Mouse (Mus musculus) cerebellum, postnatal 14 days (tissue): ENCODE results near the gene Tgfbr3.
"Not testable (repeated sequence)": the region's sequence is repeated elsewhere in the genome, so short reads cannot be mapped to it uniquely, and the experiment has no call there.

Experiments
- DNase-seq, 2 experiments: peaks; one replicate each; pipeline ENCODE4 v3.0.0; 2021; ENCODE audit warnings: mixed read lengths in 2 of 2

Tgfbr3 gene

DNA sequence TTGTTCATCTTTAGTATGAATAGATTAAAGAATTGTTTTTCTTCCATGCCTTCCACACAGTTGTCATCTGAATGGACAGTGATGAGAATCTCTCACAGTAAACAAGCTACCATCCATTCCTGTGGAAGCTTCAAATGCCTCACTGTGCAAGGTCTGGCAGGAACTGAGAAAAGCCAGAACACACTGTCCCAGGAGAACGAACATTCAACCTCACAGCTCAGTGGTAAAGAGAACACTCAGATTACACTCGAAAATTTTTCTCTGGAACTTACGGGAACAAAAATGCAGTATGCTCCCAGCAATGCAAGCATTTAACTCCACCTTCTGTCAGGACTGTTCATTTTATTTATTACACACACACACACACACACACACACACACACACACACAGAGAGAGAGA lies 13.2 kb downstream of the Tgfbr3 start:
- DNase-seq = no peak

- no peak for DNase-seq
Measured at GRCm38 (mm10) chr5:107272252-107273028, 17.0 kb downstream of the Tgfbr3 start.

GRCm38 (mm10) chr5:107269006-107269328 lies 20.5 kb downstream of the Tgfbr3 start:
- no peak for DNase-seq

- peak in 1 of 2 experiments; percentile 39 for DNase-seq
Measured at GRCm38 (mm10) chr5:107268121-107269005, 21.1 kb downstream of the Tgfbr3 start.

DNA sequence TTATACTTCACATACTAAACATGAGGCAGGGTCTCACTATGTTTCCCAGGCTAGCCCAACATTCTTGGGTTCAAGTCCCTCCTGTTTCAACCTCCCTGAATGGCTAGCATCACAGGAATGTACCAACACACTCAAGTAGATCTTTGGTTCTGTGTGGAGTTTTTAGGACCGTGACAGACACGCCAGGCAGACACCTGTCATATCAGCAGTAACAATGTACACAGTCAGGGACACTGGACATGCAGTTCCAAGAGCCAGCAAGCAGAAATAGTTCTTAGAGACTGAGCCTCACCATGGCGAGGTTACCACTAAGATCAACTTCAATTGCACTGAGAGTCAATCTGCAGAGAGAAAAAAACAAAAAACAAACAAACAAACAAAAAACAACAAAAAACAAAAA lies 22.9 kb downstream of the Tgfbr3 start:
- no peak for DNase-seq

GRCm38 (mm10) chr5:107264426-107265360 lies 24.7 kb downstream of the Tgfbr3 start:
- no peak for DNase-seq

GRCm38 (mm10) chr5:107263836-107264235 lies 25.6 kb downstream of the Tgfbr3 start:
- DNase-seq = no peak

DNA sequence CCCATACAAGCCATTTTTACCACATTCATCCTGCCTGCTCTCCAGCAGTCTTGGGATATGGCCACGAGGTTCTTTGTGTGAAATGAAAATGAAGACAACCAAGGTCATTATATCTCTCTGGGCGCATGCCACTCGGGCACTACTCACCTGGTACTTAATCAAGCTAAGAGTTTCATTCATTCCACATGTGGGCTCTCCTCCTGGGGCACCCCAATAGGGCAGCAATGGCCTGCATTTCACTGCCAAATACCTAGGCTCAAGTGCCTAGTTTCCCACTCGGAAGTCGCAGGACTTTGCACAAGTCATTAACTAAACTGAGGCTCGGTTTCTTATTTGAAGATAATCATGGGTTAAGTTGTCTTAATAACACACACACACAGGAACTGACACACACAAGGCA lies 27.5 kb downstream of the Tgfbr3 start:
- no peak for DNase-seq

- DNase-seq = peak; percentile 61 to 84
Measured at GRCm38 (mm10) chr5:107260708-107261495, 28.5 kb downstream of the Tgfbr3 start.

GRCm38 (mm10) chr5:107259487-107260040 lies 29.9 kb downstream of the Tgfbr3 start:
- no peak for DNase-seq

GRCm38 (mm10) chr5:107253395-107253794 lies 36.0 kb downstream of the Tgfbr3 start:
- no peak for DNase-seq

GRCm38 (mm10) chr5:107252435-107252834 lies 37.0 kb downstream of the Tgfbr3 start:
- no peak for DNase-seq

DNA sequence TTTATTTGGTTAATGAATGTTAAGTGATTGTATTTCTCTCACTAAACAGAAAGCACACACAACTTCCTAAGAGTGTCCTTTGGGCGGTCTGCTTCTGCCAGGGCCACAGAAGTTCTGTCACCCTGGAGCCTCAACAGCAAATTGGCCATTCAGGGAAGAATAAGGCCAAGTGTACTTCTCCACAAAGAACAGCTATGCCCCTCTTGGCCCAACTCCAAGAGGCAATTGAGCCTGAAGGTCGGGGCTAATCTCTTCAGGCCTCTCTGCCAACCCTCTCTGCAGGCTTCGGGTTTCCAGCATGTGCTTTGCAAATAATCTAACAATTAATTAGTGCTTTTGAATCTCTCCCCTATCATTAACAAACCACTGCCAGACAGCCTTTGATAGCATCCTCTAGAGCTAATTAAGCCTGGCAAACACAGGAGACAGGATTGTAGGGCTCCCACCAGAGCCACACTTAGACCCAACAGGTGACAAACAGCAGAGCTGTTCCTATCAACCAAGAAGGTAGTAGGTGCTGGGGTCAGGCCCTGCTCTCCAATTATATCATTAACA lies 37.6 kb downstream of the Tgfbr3 start:
- DNase-seq = peak; percentile 79

- no peak for DNase-seq
Measured at GRCm38 (mm10) chr5:107250548-107251272, 38.7 kb downstream of the Tgfbr3 start.

DNA sequence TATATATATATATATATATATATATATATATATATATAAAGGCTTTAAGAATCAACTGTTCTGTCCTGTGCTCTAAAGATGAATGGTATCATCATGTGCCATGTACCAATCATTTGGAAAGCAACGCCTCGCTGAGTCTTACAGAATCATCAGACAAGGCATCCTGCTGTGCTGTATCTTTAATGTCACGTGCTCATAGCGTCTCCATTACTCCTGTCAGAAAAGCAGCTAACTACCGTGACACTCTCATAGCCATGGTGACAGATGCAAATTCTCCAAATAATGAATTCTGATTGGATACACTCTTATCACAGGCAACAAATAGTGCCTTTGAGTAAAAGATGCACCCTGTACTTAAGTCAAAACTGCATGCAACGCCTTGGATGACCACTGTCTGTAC lies 40.7 kb downstream of the Tgfbr3 start:
- DNase-seq = no peak

GRCm38 (mm10) chr5:107248302-107248701 lies 41.1 kb downstream of the Tgfbr3 start:
- DNase-seq = not testable (repeated sequence)

DNA sequence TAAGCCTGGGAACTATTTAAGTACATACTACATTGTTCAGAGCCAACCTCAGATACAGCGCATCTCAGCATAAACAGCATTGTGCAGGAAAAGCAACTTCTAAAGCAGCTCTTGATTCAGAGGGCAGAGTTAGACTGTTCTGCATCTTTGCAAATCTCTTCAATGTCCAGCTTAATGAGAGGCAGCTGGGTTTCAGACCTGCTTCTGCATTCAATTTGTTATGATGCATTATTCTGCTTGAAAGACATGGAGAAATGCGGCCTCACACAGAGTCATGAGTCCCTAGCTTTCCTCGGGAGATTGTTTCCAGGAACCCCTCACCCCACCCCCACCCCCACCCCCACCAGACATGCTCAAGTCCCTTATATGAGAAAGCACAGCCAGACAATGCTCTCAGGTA lies 41.6 kb downstream of the Tgfbr3 start:
- DNase-seq = no peak

- DNase-seq = no peak
Measured at GRCm38 (mm10) chr5:107243445-107243844, 46.0 kb downstream of the Tgfbr3 start.

GRCm38 (mm10) chr5:107242993-107243392 lies 46.4 kb downstream of the Tgfbr3 start:
- DNase-seq = no peak

GRCm38 (mm10) chr5:107240276-107240675 lies 49.2 kb downstream of the Tgfbr3 start:
- DNase-seq = no peak

- DNase-seq = no peak
Measured at GRCm38 (mm10) chr5:107237971-107238426, 51.4 kb downstream of the Tgfbr3 start.
